In genomic region chr11:58959921-58960465, GRCm38 (mm10) we compare ENCODE assay signal across 8 mouse cellular contexts. TPM values are rescaled to one million over a fixed set of nuclear protein-coding genes. Genes with fewer than 3 reads are reported as not detected.
DNase-seq lines count a peak whose midpoint lies in the region; ATAC-seq and TF ChIP-seq lines count a peak whose summit lies in the region.

No protein-coding gene starts in this region.

- H3K27ac ChIP-seq in limb, embryonic 14.5 days (replicated peaks; ENCODE audit: low read depth, low read length) = no peak overlapping the region
- H3K27ac ChIP-seq in midbrain, embryonic 15.5 days = peak overlapping the region; percentile 80

- H3K9me3 ChIP-seq in limb, embryonic 14.5 days (ENCODE audit: control insufficient read depth, low read length) = no peaks in the 10 kb centered on the region
- H3K9me3 ChIP-seq in midbrain, embryonic 15.5 days = no peaks in the 10 kb centered on the region

- H3K27me3 ChIP-seq in limb, embryonic 14.5 days (ENCODE audit: control insufficient read depth, insufficient read depth, low read length) = 0 out of 2 replicates have a peak, but pooled peaks cover 4% of the 10 kb centered on the region
- 0 out of 2 replicates have a peak, but pooled peaks cover 4% of the 10 kb centered on the region for H3K27me3 ChIP-seq in midbrain, embryonic 15.5 days (replicated peaks)

- peak overlapping the region; percentile 34; the same call in 1 of the 2 replicates for H3K9ac ChIP-seq in limb, embryonic 14.5 days (ENCODE audit: low read depth, low read length, severe bottlenecking)
- H3K9ac ChIP-seq in midbrain, embryonic 15.5 days = peak overlapping the region; percentile 60

- peaks cover 20% of the 10 kb centered on the region; the same call in 1 of the 2 replicates for H3K4me1 ChIP-seq in limb, embryonic 14.5 days (ENCODE audit: control insufficient read depth, insufficient read depth, low read length)
- peaks cover 39% of the 10 kb centered on the region for H3K4me1 ChIP-seq in midbrain, embryonic 15.5 days

- peak; percentile 80 for DNase-seq in layer of hippocampus, adult 11-12 months (ENCODE audit: low spot score)
- DNase-seq in layer of hippocampus, adult 9-10 months (ENCODE audit: low spot score) = no peak
- peak; percentile 90 for DNase-seq in embryo, embryonic 11 days
- peak; percentile 84 to 88 for DNase-seq in heart, adult 18-20 months
- peak; percentile 80 for DNase-seq in kidney, adult 18-20 months
- DNase-seq in limb, embryonic 14.5 days (ENCODE audit: low spot score) = peak; percentile 84
- DNase-seq in spleen, postnatal 10 days (ENCODE audit: low spot score in 2 of 2) = peak; percentile 86 to 89

- peak overlapping the region; percentile 44 for H3K4me3 ChIP-seq in limb, embryonic 14.5 days (replicated peaks; ENCODE audit: low read length)
- peak overlapping the region; percentile 52 for H3K4me3 ChIP-seq in midbrain, embryonic 15.5 days

- peak overlapping the region; percentile 86 for H3K4me2 ChIP-seq in limb, embryonic 14.5 days (replicated peaks; ENCODE audit: low read depth, low read length, severe bottlenecking)
- H3K4me2 ChIP-seq in midbrain, embryonic 15.5 days = peak overlapping the region; percentile 75

- TF ChIP-seq POLR2A in limb, embryonic 14.5 days (IDR thresholded peaks at IDR 0.05; ENCODE audit: borderline replicate concordance, extremely low read depth, insufficient read depth, insufficient read length) = no peak

- WGBS in limb, embryonic 14.5 days = 3% methylated on average over 40 of the region's 40 CpGs
- 5% methylated on average over 40 of the region's 40 CpGs for WGBS in midbrain, embryonic 15.5 days

- H3K36me3 ChIP-seq in limb, embryonic 14.5 days (ENCODE audit: control insufficient read depth, insufficient read depth, low read length) = peaks cover 9% of the 10 kb centered on the region
- no peaks in the 10 kb centered on the region for H3K36me3 ChIP-seq in midbrain, embryonic 15.5 days (replicated peaks)

- peak; percentile 85 for ATAC-seq in limb, embryonic 14.5 days (ENCODE audit: low FRiP score, low read depth)
- ATAC-seq in midbrain, embryonic 15.5 days (replicated peaks) = peak; percentile 87

RNA-seq across cellular contexts. Expression of gene Hist3h2a, which starts 5.5 kb away (rescaled TPM):
- 10 to 100 TPM; 13.9 to 17.4 TPM for total RNA-seq in heart, adult 18-20 months (2021)
- 28.2 and 33.2 TPM in 2 replicates for polyA plus RNA-seq in limb, embryonic 14.5 days (2012; rRNA removed)
- polyA plus RNA-seq in limb, embryonic 14.5 days (2014; fragmentation: Nextera tagmentation; extraction: Ambion mirVana) = 25.4 and 26.0 TPM in 2 replicates
- 119 and 121 TPM in 2 replicates for polyA plus RNA-seq in midbrain, embryonic 15.5 days (2015; fragmentation: Nextera tagmentation; extraction: Ambion mirVana)

RNA-seq across cellular contexts. Expression of gene Trim17, which starts 5.5 kb away (rescaled TPM):
- total RNA-seq in heart, adult 18-20 months (2021) = under 1 TPM in 1 of 2 experiments, not detected in 1; 0.12 TPM
- 0.87 and 1.3 TPM in 2 replicates for polyA plus RNA-seq in limb, embryonic 14.5 days (2012; rRNA removed)
- 1.2 and 1.3 TPM in 2 replicates for polyA plus RNA-seq in limb, embryonic 14.5 days (2014; fragmentation: Nextera tagmentation; extraction: Ambion mirVana)
- polyA plus RNA-seq in midbrain, embryonic 15.5 days (2015; fragmentation: Nextera tagmentation; extraction: Ambion mirVana) = 1.5 and 2.0 TPM in 2 replicates

RNA-seq across cellular contexts. Expression of gene Hist3h2ba, which starts 11.3 kb away (rescaled TPM):
- total RNA-seq in heart, adult 18-20 months (2021) = 1 to 10 TPM; 1.0 to 1.4 TPM
- polyA plus RNA-seq in limb, embryonic 14.5 days (2012; rRNA removed) = 81.5 and 90.3 TPM in 2 replicates
- polyA plus RNA-seq in limb, embryonic 14.5 days (2014; fragmentation: Nextera tagmentation; extraction: Ambion mirVana) = 14.6 and 19.3 TPM in 2 replicates
- polyA plus RNA-seq in midbrain, embryonic 15.5 days (2015; fragmentation: Nextera tagmentation; extraction: Ambion mirVana) = 311 and 338 TPM in 2 replicates

RNA-seq across cellular contexts. Expression of gene Trim11, which starts 17.9 kb away (rescaled TPM):
- total RNA-seq in heart, adult 18-20 months (2021) = 10 to 100 TPM; 15.2 to 15.4 TPM
- 29.7 and 34.2 TPM in 2 replicates for polyA plus RNA-seq in limb, embryonic 14.5 days (2012; rRNA removed)
- 21.4 and 21.5 TPM in 2 replicates for polyA plus RNA-seq in limb, embryonic 14.5 days (2014; fragmentation: Nextera tagmentation; extraction: Ambion mirVana)
- 22.1 and 24.1 TPM in 2 replicates for polyA plus RNA-seq in midbrain, embryonic 15.5 days (2015; fragmentation: Nextera tagmentation; extraction: Ambion mirVana)

RNA-seq across cellular contexts. Expression of gene Rnf187, which starts 21.3 kb away (rescaled TPM):
- total RNA-seq in heart, adult 18-20 months (2021) = 100 to 1,000 TPM; 165 to 170 TPM
- polyA plus RNA-seq in limb, embryonic 14.5 days (2012; rRNA removed) = 248 and 327 TPM in 2 replicates
- 284 and 312 TPM in 2 replicates for polyA plus RNA-seq in limb, embryonic 14.5 days (2014; fragmentation: Nextera tagmentation; extraction: Ambion mirVana)
- polyA plus RNA-seq in midbrain, embryonic 15.5 days (2015; fragmentation: Nextera tagmentation; extraction: Ambion mirVana) = 626 and 662 TPM in 2 replicates
